In genomic region chr13:93095097-93095791, GRCm38 (mm10) we compare ENCODE assay signal across 12 mouse cellular contexts. TPM values are rescaled to one million over a fixed set of nuclear protein-coding genes. Genes with fewer than 3 reads are reported as not detected.
A peak's percentile ranks its signal among the peaks of the same experiment; 100 is the strongest.
DNase-seq lines count a peak whose midpoint lies in the region; ATAC-seq lines count a peak whose summit lies in the region.
"Had no signal": no experiment of that assay in that cellular context is flagged by ENCODE, and none has a peak within 500 bp of the region (broad histone marks: within the 10 kb centered on the region; RNA-seq: fewer than 3 reads in every experiment).

No protein-coding gene starts in this region.

- 86% methylated on average over 15 of the region's 15 CpGs for WGBS in forebrain, embryonic 15.5 days

- no peaks in the 10 kb centered on the region for H3K27me3 ChIP-seq in forebrain, embryonic 15.5 days
- H3K27me3 ChIP-seq: embryonic facial prominence, embryonic 13.5 days; midbrain, embryonic 13.5 days had no signal

- H3K9ac ChIP-seq in forebrain, embryonic 15.5 days (replicated peaks), result no peak overlapping the region
- H3K9ac ChIP-seq: embryonic facial prominence, embryonic 13.5 days; midbrain, embryonic 13.5 days had no signal

- ATAC-seq in granulocyte monocyte progenitor cell, adult 5-6 weeks (replicated peaks; ENCODE audit: poor library complexity, severe bottlenecking), result 0 out of 2 replicates have a peak, but pooled peaks have one; percentile 2
- no peak for ATAC-seq in forebrain, embryonic 15.5 days (replicated peaks)
- ATAC-seq: midbrain, embryonic 13.5 days had no signal

- H3K4me3 ChIP-seq in forebrain, embryonic 15.5 days, result no peak overlapping the region
- H3K4me3 ChIP-seq: embryonic facial prominence, embryonic 13.5 days; gastrocnemius, adult 2 months; hindbrain, embryonic 10.5 days; midbrain, embryonic 13.5 days had no signal

- no peaks in the 10 kb centered on the region for H3K36me3 ChIP-seq in forebrain, embryonic 15.5 days
- H3K36me3 ChIP-seq: embryonic facial prominence, embryonic 13.5 days; hindbrain, embryonic 10.5 days; midbrain, embryonic 13.5 days had no signal

- no peaks in the 10 kb centered on the region for H3K4me1 ChIP-seq in forebrain, embryonic 15.5 days
- H3K4me1 ChIP-seq: embryonic facial prominence, embryonic 13.5 days; midbrain, embryonic 13.5 days had no signal

- H3K27ac ChIP-seq in forebrain, embryonic 15.5 days (replicated peaks), result no peak overlapping the region
- H3K27ac ChIP-seq: embryonic facial prominence, embryonic 13.5 days; hindbrain, embryonic 10.5 days; midbrain, embryonic 13.5 days had no signal

- no peaks in the 10 kb centered on the region for H3K9me3 ChIP-seq in forebrain, embryonic 15.5 days
- H3K9me3 ChIP-seq: hindbrain, embryonic 10.5 days; midbrain, embryonic 13.5 days had no signal

- peak; percentile 68 for DNase-seq in heart, adult 11 months
- no peak for DNase-seq in heart, adult 18-20 months
- peak; percentile 52 for DNase-seq in A20 (ENCODE audit: low read depth, low spot score)
- DNase-seq in thymus, postnatal 0 days (ENCODE audit: low spot score), result peak; percentile 47
- no peak for DNase-seq in right cerebral cortex, adult 2 months (ENCODE audit: low spot score in 2 of 2)
- DNase-seq in cerebellum, adult 9-10 months, result no peak
- DNase-seq: gastrocnemius, adult 2 months had no signal

- H3K4me2 ChIP-seq in forebrain, embryonic 15.5 days (replicated peaks), result no peak overlapping the region
- H3K4me2 ChIP-seq: embryonic facial prominence, embryonic 13.5 days; midbrain, embryonic 13.5 days had no signal

RNA-seq across cellular contexts. Expression of gene Cmya5, which starts 49.3 kb away (rescaled TPM):
- 100 to 1,000 TPM; 336 to 366 TPM for total RNA-seq in heart, adult 18-20 months (2021)
- total RNA-seq in granulocyte monocyte progenitor cell, adult 5-6 weeks (2014; fragmentation: Nextera tagmentation), result not detected in 2 replicates
- total RNA-seq in granulocyte monocyte progenitor cell, adult 5-6 weeks (2017), result 0.04 TPM in 1 of 2 replicates, not detected in the other
- polyA plus RNA-seq in thymus, postnatal 0 days (2015; fragmentation: Nextera tagmentation; extraction: Ambion mirVana), result 0.28 and 0.29 TPM in 2 replicates
- 0.15 and 0.19 TPM in 2 replicates for polyA plus RNA-seq in forebrain, embryonic 15.5 days (2015; fragmentation: Nextera tagmentation; extraction: Ambion mirVana)

Comparison
In these comparisons a context has a peak if more than half of its experiments do, and no peak if none do; other contexts are left out.
1. DNase-seq: peak in heart, adult 11 months (single experiment), A20 (single experiment) and thymus, postnatal 0 days (single experiment); none in heart, adult 18-20 months (0 of 2), right cerebral cortex, adult 2 months (0 of 2) and cerebellum, adult 9-10 months (single experiment).
2. RNA of gene Cmya5, which starts 49.3 kb away (total RNA-seq): 336 to 366 TPM in heart, adult 18-20 months; 0.04 TPM in granulocyte monocyte progenitor cell, adult 5-6 weeks; every median in the first group is over 100 times any median in the second.